Mouse (Mus musculus): ENCODE results near the gene Tfap2c. TPM values are rescaled to one million over a fixed set of nuclear protein-coding genes. Genes with fewer than 3 reads are reported as not detected.

Tfap2c gene
- polyA plus RNA-seq, 1 experiment from 2014 or later: 1.3 TPM

- Histone ChIP-seq H3K27ac (ENCODE audit: low read depth, low read length) (no peak overlapping the region), H3K9ac (ENCODE audit: low read length) (no peak overlapping the region), H3K36me3 (ENCODE audit: control insufficient read depth, insufficient read depth, low read length) (no peaks in the 10 kb centered on the region), H3K4me3 (ENCODE audit: low read depth, low read length) (no peak overlapping the region), H3K4me2 (ENCODE audit: low read depth) (no peak overlapping the region), H3K27me3 (ENCODE audit: control insufficient read depth, insufficient read depth, low read length) (no peaks in the 10 kb centered on the region), H3K9me3 (ENCODE audit: control insufficient read depth, low read length) (no peaks in the 10 kb centered on the region), H3K4me1 (ENCODE audit: control insufficient read depth, insufficient read depth, low read length) (no peaks in the 10 kb centered on the region)
- ATAC-seq (ENCODE audit: insufficient read depth, low FRiP score, low TSS enrichment) (no peak), DNase-seq (ENCODE audit: low spot score) (no peak)
- WGBS: 89% methylated on average over 9 of the region's 9 CpGs
Observed at GRCm38 (mm10) chr2:172520616-172521371, 28.6 kb upstream of the Tfap2c start.

- H3K9me3 ChIP-seq (ENCODE audit: control insufficient read depth, low read length): no peaks in the 10 kb centered on the region
- no peak overlapping the region for H3K9ac ChIP-seq (ENCODE audit: low read length)
- no peak for ATAC-seq (ENCODE audit: insufficient read depth, low FRiP score, low TSS enrichment)
- H3K27me3 ChIP-seq (ENCODE audit: control insufficient read depth, insufficient read depth, low read length): no peaks in the 10 kb centered on the region
- H3K36me3 ChIP-seq (ENCODE audit: control insufficient read depth, insufficient read depth, low read length): no peaks in the 10 kb centered on the region
- H3K4me3 ChIP-seq (ENCODE audit: low read depth, low read length): no peak overlapping the region
- 85% methylated on average over 12 of the region's 12 CpGs for WGBS
- no peak overlapping the region for H3K4me2 ChIP-seq (ENCODE audit: low read depth)
- H3K27ac ChIP-seq (ENCODE audit: low read depth, low read length): no peak overlapping the region
- no peaks in the 10 kb centered on the region for H3K4me1 ChIP-seq (ENCODE audit: control insufficient read depth, insufficient read depth, low read length)
- no peak for DNase-seq (ENCODE audit: low spot score)
Observed at GRCm38 (mm10) chr2:172522528-172522927, 26.9 kb upstream of the Tfap2c start.

- Histone ChIP-seq H3K9ac (ENCODE audit: low read length) (no peak overlapping the region), H3K4me1 (ENCODE audit: control insufficient read depth, insufficient read depth, low read length) (no peaks in the 10 kb centered on the region), H3K4me2 (ENCODE audit: low read depth) (no peak overlapping the region), H3K27ac (ENCODE audit: low read depth, low read length) (no peak overlapping the region), H3K36me3 (ENCODE audit: control insufficient read depth, insufficient read depth, low read length) (no peaks in the 10 kb centered on the region), H3K4me3 (ENCODE audit: low read depth, low read length) (no peak overlapping the region), H3K9me3 (ENCODE audit: control insufficient read depth, low read length) (no peaks in the 10 kb centered on the region), H3K27me3 (ENCODE audit: control insufficient read depth, insufficient read depth, low read length) (no peaks in the 10 kb centered on the region)
- WGBS: 87% methylated on average over 8 of the region's 8 CpGs
- DNase-seq (ENCODE audit: low spot score) (no peak), ATAC-seq (ENCODE audit: insufficient read depth, low FRiP score, low TSS enrichment) (no peak)
Observed at GRCm38 (mm10) chr2:172527175-172527574, 22.2 kb upstream of the Tfap2c start.

GRCm38 (mm10) chr2:172543987-172544386 is 5.4 kb upstream of the Tfap2c start:
- H3K9me3 ChIP-seq (ENCODE audit: control insufficient read depth, low read length): peaks cover 2% of the 10 kb centered on the region; the same call in 1 of the 2 replicates
- no peak overlapping the region for H3K4me2 ChIP-seq (ENCODE audit: low read depth)
- no peak overlapping the region for H3K9ac ChIP-seq (ENCODE audit: low read length)
- WGBS: 24% methylated on average over 4 of the region's 4 CpGs
- no peaks in the 10 kb centered on the region for H3K36me3 ChIP-seq (ENCODE audit: control insufficient read depth, insufficient read depth, low read length)
- no peak overlapping the region for H3K27ac ChIP-seq (ENCODE audit: low read depth, low read length)
- DNase-seq (ENCODE audit: low spot score) (no peak), ATAC-seq (ENCODE audit: insufficient read depth, low FRiP score, low TSS enrichment) (no peak)
- no peak overlapping the region for H3K4me3 ChIP-seq (ENCODE audit: low read depth, low read length)
- H3K27me3 ChIP-seq (ENCODE audit: control insufficient read depth, insufficient read depth, low read length): peaks cover 53% of the 10 kb centered on the region
- peaks cover 6% of the 10 kb centered on the region for H3K4me1 ChIP-seq (ENCODE audit: control insufficient read depth, insufficient read depth, low read length)

GRCm38 (mm10) chr2:172544601-172545127 is 4.7 kb upstream of the Tfap2c start:
- Histone ChIP-seq H3K4me1 (ENCODE audit: control insufficient read depth, insufficient read depth, low read length) (peaks cover 9% of the 10 kb centered on the region), H3K4me3 (ENCODE audit: low read depth, low read length) (no peak overlapping the region), H3K9ac (ENCODE audit: low read length) (no peak overlapping the region), H3K4me2 (ENCODE audit: low read depth) (no peak overlapping the region), H3K9me3 (ENCODE audit: control insufficient read depth, low read length) (peaks cover under 1% of the 10 kb centered on the region; the same call in 1 of the 2 replicates), H3K36me3 (ENCODE audit: control insufficient read depth, insufficient read depth, low read length) (no peaks in the 10 kb centered on the region), H3K27me3 (ENCODE audit: control insufficient read depth, insufficient read depth, low read length) (peaks cover 60% of the 10 kb centered on the region), H3K27ac (ENCODE audit: low read depth, low read length) (no peak overlapping the region)
- DNase-seq (ENCODE audit: low spot score) (no peak), ATAC-seq (ENCODE audit: insufficient read depth, low FRiP score, low TSS enrichment) (no peak)
- 4% methylated on average over 6 of the region's 6 CpGs for WGBS

- H3K9me3 ChIP-seq (ENCODE audit: control insufficient read depth, low read length): no peaks in the 10 kb centered on the region
- 2% methylated on average over 35 of the region's 35 CpGs for WGBS
- no peak overlapping the region for H3K9ac ChIP-seq (ENCODE audit: low read length)
- ATAC-seq (ENCODE audit: insufficient read depth, low FRiP score, low TSS enrichment): no peak
- H3K4me3 ChIP-seq (ENCODE audit: low read depth, low read length): no peak overlapping the region
- H3K4me2 ChIP-seq (ENCODE audit: low read depth): no peak overlapping the region
- no peak overlapping the region for H3K27ac ChIP-seq (ENCODE audit: low read depth, low read length)
- H3K27me3 ChIP-seq (ENCODE audit: control insufficient read depth, insufficient read depth, low read length): peaks cover 71% of the 10 kb centered on the region
- H3K4me1 ChIP-seq (ENCODE audit: control insufficient read depth, insufficient read depth, low read length): peaks cover 16% of the 10 kb centered on the region
- DNase-seq (ENCODE audit: low spot score): peak; percentile 33
- H3K36me3 ChIP-seq (ENCODE audit: control insufficient read depth, insufficient read depth, low read length): no peaks in the 10 kb centered on the region
Observed at GRCm38 (mm10) chr2:172545592-172546235, 3.7 kb upstream of the Tfap2c start.

GRCm38 (mm10) chr2:172546551-172546950 is 2.8 kb upstream of the Tfap2c start:
- peak; percentile 18 for DNase-seq (ENCODE audit: low spot score)
- no peak for ATAC-seq (ENCODE audit: insufficient read depth, low FRiP score, low TSS enrichment)

GRCm38 (mm10) chr2:172547116-172547515 is 2.3 kb upstream of the Tfap2c start:
- H3K36me3 ChIP-seq (ENCODE audit: control insufficient read depth, insufficient read depth, low read length): no peaks in the 10 kb centered on the region
- H3K9ac ChIP-seq (ENCODE audit: low read length): no peak overlapping the region
- H3K9me3 ChIP-seq (ENCODE audit: control insufficient read depth, low read length): no peaks in the 10 kb centered on the region
- peak; percentile 49; the same call in 1 of the 2 replicates for ATAC-seq (ENCODE audit: insufficient read depth, low FRiP score, low TSS enrichment)
- peak; percentile 70 for DNase-seq (ENCODE audit: low spot score)
- peak overlapping the region; percentile 8; the same call in 1 of the 2 replicates for H3K4me2 ChIP-seq (ENCODE audit: low read depth)
- H3K4me3 ChIP-seq (ENCODE audit: low read depth, low read length): no peak overlapping the region
- H3K27ac ChIP-seq (ENCODE audit: low read depth, low read length): no peak overlapping the region
- WGBS: under 1% methylated on average over 21 of the region's 21 CpGs
- H3K4me1 ChIP-seq (ENCODE audit: control insufficient read depth, insufficient read depth, low read length): peaks cover 21% of the 10 kb centered on the region
- H3K27me3 ChIP-seq (ENCODE audit: control insufficient read depth, insufficient read depth, low read length): peaks cover 85% of the 10 kb centered on the region

More at GRCm38 (mm10) chr2:172546551-172546950, 2.8 kb upstream of the Tfap2c start:
- no peak overlapping the region for H3K9ac ChIP-seq (ENCODE audit: low read length)
- H3K27ac ChIP-seq (ENCODE audit: low read depth, low read length): no peak overlapping the region
- no peak overlapping the region for H3K4me3 ChIP-seq (ENCODE audit: low read depth, low read length)
- peaks cover 79% of the 10 kb centered on the region for H3K27me3 ChIP-seq (ENCODE audit: control insufficient read depth, insufficient read depth, low read length)
- WGBS: 11% methylated on average over 16 of the region's 16 CpGs
- H3K4me2 ChIP-seq (ENCODE audit: low read depth): no peak overlapping the region
- peaks cover 21% of the 10 kb centered on the region for H3K4me1 ChIP-seq (ENCODE audit: control insufficient read depth, insufficient read depth, low read length)
- H3K36me3 ChIP-seq (ENCODE audit: control insufficient read depth, insufficient read depth, low read length): no peaks in the 10 kb centered on the region
- H3K9me3 ChIP-seq (ENCODE audit: control insufficient read depth, low read length): no peaks in the 10 kb centered on the region

All from neural tube, embryonic 11.5 days (tissue).